ENCODE assay signal across 8 mouse cellular contexts in the genomic region with DNA sequence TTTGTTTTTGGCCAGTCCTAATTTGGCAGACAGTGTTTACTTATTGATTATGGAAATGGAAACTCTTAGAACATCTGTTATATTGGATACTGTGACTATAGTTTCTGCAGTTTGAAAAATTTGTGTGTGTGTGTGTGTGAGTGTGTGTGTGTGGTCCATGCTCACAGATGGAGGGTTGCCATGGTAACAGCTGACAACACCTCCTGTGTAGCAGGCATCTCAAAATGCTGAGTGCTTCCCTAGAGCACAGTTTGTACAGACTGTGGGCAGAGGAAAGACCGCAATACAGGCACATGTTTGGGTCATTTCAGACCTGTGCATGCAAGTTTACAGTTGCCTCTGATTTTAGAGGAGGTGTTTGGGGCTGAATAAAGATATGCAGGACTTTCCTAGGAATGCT.
A peak's percentile ranks its signal among the peaks of the same experiment; 100 is the strongest.
DNase-seq lines count a peak whose midpoint lies in the region; ATAC-seq and TF ChIP-seq lines count a peak whose summit lies in the region.

No protein-coding gene starts in this region.

- peak; percentile 78; the same call in 1 of the 2 replicates for ATAC-seq in forebrain, embryonic 13.5 days
- no peak for ATAC-seq in midbrain, postnatal 0 days (ENCODE audit: low FRiP score)

- DNase-seq in forebrain, embryonic 10.5 days (ENCODE audit: extremely low spot score, low spot score) = no peak
- DNase-seq in embryo, embryonic 10.5 days (ENCODE audit: low spot score) = peak; percentile 66
- peak; percentile 69 for DNase-seq in layer of hippocampus, adult 9-10 months (ENCODE audit: low spot score)
- DNase-seq in midbrain, postnatal 0 days (ENCODE audit: low spot score) = peak; percentile 80
- DNase-seq in spleen, postnatal 36 days (ENCODE audit: low spot score in 2 of 2) = no peak
- no peak for DNase-seq in kidney, adult 8-10 months
- DNase-seq in cerebellum, adult 9-10 months = no peak

- WGBS in forebrain, embryonic 13.5 days = 64% methylated on average over 1 of the region's 1 CpGs
- WGBS in forebrain, embryonic 10.5 days = 91% methylated on average over 1 of the region's 1 CpGs
- WGBS in midbrain, postnatal 0 days = 47% methylated on average over 1 of the region's 1 CpGs

- no peak overlapping the region for H3K4me3 ChIP-seq in forebrain, embryonic 13.5 days
- H3K4me3 ChIP-seq in forebrain, embryonic 10.5 days = no peak overlapping the region
- no peak overlapping the region for H3K4me3 ChIP-seq in midbrain, postnatal 0 days (ENCODE audit: low read depth, low read length)

- no peak overlapping the region for H3K9ac ChIP-seq in forebrain, embryonic 13.5 days
- no peak overlapping the region for H3K9ac ChIP-seq in midbrain, postnatal 0 days (replicated peaks; ENCODE audit: low read length, poor library complexity, severe bottlenecking)

- H3K36me3 ChIP-seq in forebrain, embryonic 13.5 days (ENCODE audit: poor library complexity, severe bottlenecking) = no peaks in the 10 kb centered on the region
- H3K36me3 ChIP-seq in forebrain, embryonic 10.5 days (replicated peaks) = no peaks in the 10 kb centered on the region
- H3K36me3 ChIP-seq in midbrain, postnatal 0 days (ENCODE audit: insufficient read depth, low read length) = no peaks in the 10 kb centered on the region

- H3K27me3 ChIP-seq in forebrain, embryonic 13.5 days = no peaks in the 10 kb centered on the region
- H3K27me3 ChIP-seq in forebrain, embryonic 10.5 days (ENCODE audit: poor library complexity, severe bottlenecking) = no peaks in the 10 kb centered on the region
- no peaks in the 10 kb centered on the region for H3K27me3 ChIP-seq in midbrain, postnatal 0 days (ENCODE audit: insufficient read depth, low read length)

- no peak overlapping the region for H3K27ac ChIP-seq in forebrain, embryonic 13.5 days
- H3K27ac ChIP-seq in forebrain, embryonic 10.5 days = no peak overlapping the region
- H3K27ac ChIP-seq in midbrain, postnatal 0 days (ENCODE audit: low read depth, low read length) = no peak overlapping the region

- H3K4me2 ChIP-seq in forebrain, embryonic 13.5 days = no peak overlapping the region
- H3K4me2 ChIP-seq in midbrain, postnatal 0 days (ENCODE audit: low read depth, low read length, poor library complexity, severe bottlenecking) = no peak overlapping the region

- H3K9me3 ChIP-seq in forebrain, embryonic 13.5 days (replicated peaks) = no peaks in the 10 kb centered on the region
- no peaks in the 10 kb centered on the region for H3K9me3 ChIP-seq in forebrain, embryonic 10.5 days
- no peaks in the 10 kb centered on the region for H3K9me3 ChIP-seq in midbrain, postnatal 0 days (ENCODE audit: low read length)

- no peak for TF ChIP-seq CTCF in midbrain, postnatal 0 days (IDR thresholded peaks at IDR 0.05)

- peaks cover 6% of the 10 kb centered on the region; the same call in 1 of the 2 replicates for H3K4me1 ChIP-seq in forebrain, embryonic 13.5 days
- peaks cover 6% of the 10 kb centered on the region for H3K4me1 ChIP-seq in forebrain, embryonic 10.5 days
- peaks cover 3% of the 10 kb centered on the region; the same call in 1 of the 2 replicates for H3K4me1 ChIP-seq in midbrain, postnatal 0 days (ENCODE audit: insufficient read depth, low read length)

Comparison
In these comparisons a context has a peak if more than half of its experiments do, and no peak if none do; other contexts are left out.
1. DNase-seq: peak in embryo, embryonic 10.5 days (single experiment), layer of hippocampus, adult 9-10 months (single experiment) and midbrain, postnatal 0 days (single experiment); none in forebrain, embryonic 10.5 days (single experiment), spleen, postnatal 36 days (0 of 2), kidney, adult 8-10 months (0 of 2) and cerebellum, adult 9-10 months (single experiment).